Mouse (Mus musculus): Measurements from ENCODE around the gene Col18a1.

Col18a1 gene

GRCm38 (mm10) chr10:77062393-77063010 is 103.8 kb downstream of the Col18a1 start:
- DNase-seq (ENCODE audit: low spot score): no peak

GRCm38 (mm10) chr10:77061426-77061825 is 104.9 kb downstream of the Col18a1 start:
- no peak for DNase-seq (ENCODE audit: low spot score)

GRCm38 (mm10) chr10:77056768-77057167 is 109.6 kb downstream of the Col18a1 start:
- no peak for DNase-seq (ENCODE audit: low spot score)

GRCm38 (mm10) chr10:77048606-77049005 is 117.7 kb downstream of the Col18a1 start:
- no peak for DNase-seq (ENCODE audit: low spot score)

GRCm38 (mm10) chr10:77048196-77048595 is 118.2 kb downstream of the Col18a1 start:
- no peak for DNase-seq (ENCODE audit: low spot score)

GRCm38 (mm10) chr10:77038579-77039174 is 127.7 kb downstream of the Col18a1 start:
- no peak for DNase-seq (ENCODE audit: low spot score)

GRCm38 (mm10) chr10:77035487-77035886 is 130.9 kb downstream of the Col18a1 start:
- DNase-seq (ENCODE audit: low spot score): no peak

GRCm38 (mm10) chr10:77033323-77034025 is 132.9 kb downstream of the Col18a1 start:
- peak; percentile 40 for DNase-seq (ENCODE audit: low spot score)

GRCm38 (mm10) chr10:77032591-77033322 is 133.6 kb downstream of the Col18a1 start:
- DNase-seq (ENCODE audit: low spot score): peak; percentile 99

GRCm38 (mm10) chr10:77031768-77032375 is 134.5 kb downstream of the Col18a1 start, which contains the start of gene Slc19a1:
Gene Slc19a1 (plus strand): TSS chr10:77032241.
- no peak for DNase-seq (ENCODE audit: low spot score)

- DNase-seq (ENCODE audit: low spot score): no peak
Observed at GRCm38 (mm10) chr10:77030666-77031065, 135.7 kb downstream of the Col18a1 start.

GRCm38 (mm10) chr10:77029761-77030160 is 136.6 kb downstream of the Col18a1 start:
- no peak for DNase-seq (ENCODE audit: low spot score)

GRCm38 (mm10) chr10:77028782-77029296 is 137.5 kb downstream of the Col18a1 start:
- no peak for DNase-seq (ENCODE audit: low spot score)

- no peak for DNase-seq (ENCODE audit: low spot score)
Observed at GRCm38 (mm10) chr10:77026944-77027343, 139.4 kb downstream of the Col18a1 start.

GRCm38 (mm10) chr10:77024231-77024630 is 142.1 kb downstream of the Col18a1 start:
- no peak for DNase-seq (ENCODE audit: low spot score)

- DNase-seq (ENCODE audit: low spot score): no peak
Observed at GRCm38 (mm10) chr10:77022301-77023130, 143.8 kb downstream of the Col18a1 start.

- peak; percentile 94 for DNase-seq (ENCODE audit: low spot score)
Observed at GRCm38 (mm10) chr10:77021399-77022052, 144.8 kb downstream of the Col18a1 start.

GRCm38 (mm10) chr10:77017662-77018061 is 148.7 kb downstream of the Col18a1 start:
- DNase-seq (ENCODE audit: low spot score): no peak

GRCm38 (mm10) chr10:77017061-77017460 is 149.3 kb downstream of the Col18a1 start:
- DNase-seq (ENCODE audit: low spot score): no peak

GRCm38 (mm10) chr10:77016499-77016898 is 149.8 kb downstream of the Col18a1 start:
- no peak for DNase-seq (ENCODE audit: low spot score)
